Mouse (Mus musculus): ENCODE measurements around the gene Spag7. TPM values are rescaled to one million over a fixed set of nuclear protein-coding genes. Genes with fewer than 3 reads are reported as not detected.

The Spag7 gene
- polyA plus RNA-seq, 1 experiment, result 195 TPM

- H3K4me3 ChIP-seq (ENCODE audit: low read depth, low read length), result no peak overlapping the region
- H3K4me1 ChIP-seq (ENCODE audit: control insufficient read depth, insufficient read depth, low read length), result no peaks in the 10 kb centered on the region
- no peaks in the 10 kb centered on the region for H3K9me3 ChIP-seq (replicated peaks; ENCODE audit: control insufficient read depth, insufficient read depth, low read length, poor library complexity, severe bottlenecking)
- TF ChIP-seq POLR2A (IDR thresholded peaks at IDR 0.05; ENCODE audit: insufficient read depth, low read length) (no peak), CTCF (IDR thresholded peaks at IDR 0.05; ENCODE audit: low read depth, low read length) (no peak), EP300 (IDR thresholded peaks at IDR 0.05; ENCODE audit: insufficient read depth, low read depth, low read length) (no peak)
- no peak overlapping the region for H3K27ac ChIP-seq (ENCODE audit: insufficient read depth, low read length)
- H3K36me3 ChIP-seq (ENCODE audit: control insufficient read depth, insufficient read depth, low read length, poor library complexity, severe bottlenecking), result peaks cover 45% of the 10 kb centered on the region
- no peak overlapping the region for H3K9ac ChIP-seq (ENCODE audit: low read depth, poor library complexity, severe bottlenecking)
- H3K27me3 ChIP-seq (ENCODE audit: control insufficient read depth, insufficient read depth, low read length, poor library complexity, severe bottlenecking), result no peaks in the 10 kb centered on the region
Observed at GRCm38 (mm10) chr11:70663101-70663500, 6.1 kb downstream of the Spag7 start.

- H3K4me1 ChIP-seq (ENCODE audit: control insufficient read depth, insufficient read depth, low read length), result no peaks in the 10 kb centered on the region
- H3K27ac ChIP-seq (ENCODE audit: insufficient read depth, low read length), result no peak overlapping the region
- no peak overlapping the region for H3K4me3 ChIP-seq (ENCODE audit: low read depth, low read length)
- no peaks in the 10 kb centered on the region for H3K27me3 ChIP-seq (ENCODE audit: control insufficient read depth, insufficient read depth, low read length, poor library complexity, severe bottlenecking)
- no peak for TF ChIP-seq CTCF (IDR thresholded peaks at IDR 0.05; ENCODE audit: low read depth, low read length)
- no peak for TF ChIP-seq POLR2A (IDR thresholded peaks at IDR 0.05; ENCODE audit: insufficient read depth, low read length)
- no peak for TF ChIP-seq EP300 (IDR thresholded peaks at IDR 0.05; ENCODE audit: insufficient read depth, low read depth, low read length)
- H3K9ac ChIP-seq (ENCODE audit: low read depth, poor library complexity, severe bottlenecking), result no peak overlapping the region
- no peaks in the 10 kb centered on the region for H3K9me3 ChIP-seq (replicated peaks; ENCODE audit: control insufficient read depth, insufficient read depth, low read length, poor library complexity, severe bottlenecking)
- peaks cover 35% of the 10 kb centered on the region for H3K36me3 ChIP-seq (ENCODE audit: control insufficient read depth, insufficient read depth, low read length, poor library complexity, severe bottlenecking)
Observed at GRCm38 (mm10) chr11:70660571-70660970, 8.6 kb downstream of the Spag7 start.

GRCm38 (mm10) chr11:70658942-70659341 is 10.3 kb downstream of the Spag7 start:
- no peaks in the 10 kb centered on the region for H3K9me3 ChIP-seq (replicated peaks; ENCODE audit: control insufficient read depth, insufficient read depth, low read length, poor library complexity, severe bottlenecking)
- H3K4me3 ChIP-seq (ENCODE audit: low read depth, low read length), result no peak overlapping the region
- H3K27me3 ChIP-seq (ENCODE audit: control insufficient read depth, insufficient read depth, low read length, poor library complexity, severe bottlenecking), result no peaks in the 10 kb centered on the region
- peaks cover 20% of the 10 kb centered on the region for H3K36me3 ChIP-seq (ENCODE audit: control insufficient read depth, insufficient read depth, low read length, poor library complexity, severe bottlenecking)
- TF ChIP-seq EP300 (IDR thresholded peaks at IDR 0.05; ENCODE audit: insufficient read depth, low read depth, low read length) (no peak), POLR2A (IDR thresholded peaks at IDR 0.05; ENCODE audit: insufficient read depth, low read length) (no peak), CTCF (IDR thresholded peaks at IDR 0.05; ENCODE audit: low read depth, low read length) (no peak)
- no peak overlapping the region for H3K27ac ChIP-seq (ENCODE audit: insufficient read depth, low read length)
- 0 out of 2 replicates have a peak overlapping the region, but pooled peaks have one; percentile 3 for H3K9ac ChIP-seq (ENCODE audit: low read depth, poor library complexity, severe bottlenecking)
- no peaks in the 10 kb centered on the region for H3K4me1 ChIP-seq (ENCODE audit: control insufficient read depth, insufficient read depth, low read length)

- Histone ChIP-seq H3K36me3 (ENCODE audit: control insufficient read depth, insufficient read depth, low read length, poor library complexity, severe bottlenecking) (peaks cover 16% of the 10 kb centered on the region), H3K27me3 (ENCODE audit: control insufficient read depth, insufficient read depth, low read length, poor library complexity, severe bottlenecking) (no peaks in the 10 kb centered on the region), H3K4me1 (ENCODE audit: control insufficient read depth, insufficient read depth, low read length) (no peaks in the 10 kb centered on the region), H3K9ac (ENCODE audit: low read depth, poor library complexity, severe bottlenecking) (0 out of 2 replicates have a peak overlapping the region, but pooled peaks have one; percentile 3), H3K9me3 (replicated peaks; ENCODE audit: control insufficient read depth, insufficient read depth, low read length, poor library complexity, severe bottlenecking) (no peaks in the 10 kb centered on the region), H3K4me3 (ENCODE audit: low read depth, low read length) (no peak overlapping the region), H3K27ac (ENCODE audit: insufficient read depth, low read length) (no peak overlapping the region)
- TF ChIP-seq CTCF (IDR thresholded peaks at IDR 0.05; ENCODE audit: low read depth, low read length) (no peak), POLR2A (IDR thresholded peaks at IDR 0.05; ENCODE audit: insufficient read depth, low read length) (no peak), EP300 (IDR thresholded peaks at IDR 0.05; ENCODE audit: insufficient read depth, low read depth, low read length) (no peak)
Observed at GRCm38 (mm10) chr11:70658521-70658920, 10.7 kb downstream of the Spag7 start.

- TF ChIP-seq EP300 (IDR thresholded peaks at IDR 0.05; ENCODE audit: insufficient read depth, low read depth, low read length) (no peak), CTCF (IDR thresholded peaks at IDR 0.05; ENCODE audit: low read depth, low read length) (no peak), POLR2A (IDR thresholded peaks at IDR 0.05; ENCODE audit: insufficient read depth, low read length) (no peak)
- peaks cover 12% of the 10 kb centered on the region for H3K36me3 ChIP-seq (ENCODE audit: control insufficient read depth, insufficient read depth, low read length, poor library complexity, severe bottlenecking)
- no peaks in the 10 kb centered on the region for H3K4me1 ChIP-seq (ENCODE audit: control insufficient read depth, insufficient read depth, low read length)
- H3K9ac ChIP-seq (ENCODE audit: low read depth, poor library complexity, severe bottlenecking), result no peak overlapping the region
- H3K4me3 ChIP-seq (ENCODE audit: low read depth, low read length), result no peak overlapping the region
- no peaks in the 10 kb centered on the region for H3K27me3 ChIP-seq (ENCODE audit: control insufficient read depth, insufficient read depth, low read length, poor library complexity, severe bottlenecking)
- no peak overlapping the region for H3K27ac ChIP-seq (ENCODE audit: insufficient read depth, low read length)
- H3K9me3 ChIP-seq (replicated peaks; ENCODE audit: control insufficient read depth, insufficient read depth, low read length, poor library complexity, severe bottlenecking), result no peaks in the 10 kb centered on the region
Observed at GRCm38 (mm10) chr11:70657991-70658390, 11.2 kb downstream of the Spag7 start.

- Histone ChIP-seq H3K36me3 (ENCODE audit: control insufficient read depth, insufficient read depth, low read length, poor library complexity, severe bottlenecking) (peaks cover 12% of the 10 kb centered on the region), H3K27me3 (ENCODE audit: control insufficient read depth, insufficient read depth, low read length, poor library complexity, severe bottlenecking) (no peaks in the 10 kb centered on the region), H3K4me1 (ENCODE audit: control insufficient read depth, insufficient read depth, low read length) (no peaks in the 10 kb centered on the region), H3K9me3 (replicated peaks; ENCODE audit: control insufficient read depth, insufficient read depth, low read length, poor library complexity, severe bottlenecking) (no peaks in the 10 kb centered on the region), H3K9ac (ENCODE audit: low read depth, poor library complexity, severe bottlenecking) (no peak overlapping the region), H3K27ac (ENCODE audit: insufficient read depth, low read length) (no peak overlapping the region), H3K4me3 (ENCODE audit: low read depth, low read length) (no peak overlapping the region)
- no peak for TF ChIP-seq EP300 (IDR thresholded peaks at IDR 0.05; ENCODE audit: insufficient read depth, low read depth, low read length)
- no peak for TF ChIP-seq CTCF (IDR thresholded peaks at IDR 0.05; ENCODE audit: low read depth, low read length)
- TF ChIP-seq POLR2A (IDR thresholded peaks at IDR 0.05; ENCODE audit: insufficient read depth, low read length), result no peak
Observed at GRCm38 (mm10) chr11:70657573-70657972, 11.6 kb downstream of the Spag7 start.
